Mouse (Mus musculus): Measurements from ENCODE around the gene Mpnd. TPM values are rescaled to one million over a fixed set of nuclear protein-coding genes. Genes with fewer than 3 reads are reported as not detected.
A peak's percentile ranks its signal among the peaks of the same experiment; 100 is the strongest.

The Mpnd gene
- total RNA-seq, 2 experiments from 2014 or later = 106 to 111 TPM

- peak in 1 of 2 experiments; percentile 74 for DNase-seq (ENCODE audit: low spot score in 2 of 2)
Observed at GRCm38 (mm10) chr17:56018347-56019131, 13.0 kb downstream of the Mpnd start.

GRCm38 (mm10) chr17:56020400-56021084 lies 15.0 kb downstream of the Mpnd start:
- DNase-seq (ENCODE audit: low spot score in 2 of 2) = peak in 1 of 2 experiments; percentile 25

- DNase-seq (ENCODE audit: low spot score in 2 of 2) = peak; percentile 81 to 91
Observed at GRCm38 (mm10) chr17:56021161-56021910, 15.8 kb downstream of the Mpnd start.

- DNase-seq (ENCODE audit: low spot score in 2 of 2) = peak in 1 of 2 experiments; percentile 20
Observed at GRCm38 (mm10) chr17:56022131-56022988, 16.8 kb downstream of the Mpnd start.

- no peak for DNase-seq (ENCODE audit: low spot score in 2 of 2)
Observed at GRCm38 (mm10) chr17:56022989-56023290, 17.4 kb downstream of the Mpnd start.

GRCm38 (mm10) chr17:56023386-56023785 lies 17.9 kb downstream of the Mpnd start:
- no peak for DNase-seq (ENCODE audit: low spot score in 2 of 2)

- DNase-seq (ENCODE audit: low spot score in 2 of 2) = peak in 1 of 2 experiments; percentile 0
Observed at GRCm38 (mm10) chr17:56024476-56024875, 19.0 kb downstream of the Mpnd start.

GRCm38 (mm10) chr17:56024931-56025330 lies 19.4 kb downstream of the Mpnd start:
- DNase-seq (ENCODE audit: low spot score in 2 of 2) = peak in 1 of 2 experiments; percentile 0

- DNase-seq (ENCODE audit: low spot score in 2 of 2) = no peak
Observed at GRCm38 (mm10) chr17:56026303-56026702, 20.8 kb downstream of the Mpnd start.

GRCm38 (mm10) chr17:56026881-56027280 lies 21.4 kb downstream of the Mpnd start:
- DNase-seq (ENCODE audit: low spot score in 2 of 2) = no peak

GRCm38 (mm10) chr17:56027801-56028441 lies 22.4 kb downstream of the Mpnd start:
- DNase-seq (ENCODE audit: low spot score in 2 of 2) = no peak

- DNase-seq (ENCODE audit: low spot score in 2 of 2) = peak in 1 of 2 experiments; percentile 15
Observed at GRCm38 (mm10) chr17:56030238-56030870, 24.8 kb downstream of the Mpnd start.

GRCm38 (mm10) chr17:56030919-56031318 lies 25.4 kb downstream of the Mpnd start:
- DNase-seq (ENCODE audit: low spot score in 2 of 2) = peak in 1 of 2 experiments; percentile 17

GRCm38 (mm10) chr17:56031431-56031830 lies 25.9 kb downstream of the Mpnd start:
- no peak for DNase-seq (ENCODE audit: low spot score in 2 of 2)

- DNase-seq (ENCODE audit: low spot score in 2 of 2) = peak in 1 of 2 experiments; percentile 7
Observed at GRCm38 (mm10) chr17:56032127-56032733, 26.7 kb downstream of the Mpnd start.

- no peak for DNase-seq (ENCODE audit: low spot score in 2 of 2)
Observed at GRCm38 (mm10) chr17:56032831-56033230, 27.3 kb downstream of the Mpnd start.

- no peak for DNase-seq (ENCODE audit: low spot score in 2 of 2)
Observed at GRCm38 (mm10) chr17:56034040-56034725, 28.7 kb downstream of the Mpnd start.

GRCm38 (mm10) chr17:56034726-56035100 lies 29.2 kb downstream of the Mpnd start:
- DNase-seq (ENCODE audit: low spot score in 2 of 2) = peak in 1 of 2 experiments; percentile 5

GRCm38 (mm10) chr17:56035216-56035615 lies 29.7 kb downstream of the Mpnd start:
- peak in 1 of 2 experiments; percentile 6 for DNase-seq (ENCODE audit: low spot score in 2 of 2)

All from layer of hippocampus, adult 18-20 months (tissue).